Mouse (Mus musculus) testis, adult 2 months (tissue): ENCODE measurements around the gene Prdm5. TPM values are rescaled to one million over a fixed set of nuclear protein-coding genes. Genes with fewer than 3 reads are reported as not detected.

Source experiments
- H3K27ac ChIP-seq: fragments of 200-500 bp; 2 replicates; pipeline ENCODE4 v1.5.1; 2012; ENCODE audit warnings: low read depth, low read length; ENCODE audit not compliant: control insufficient read depth, insufficient read depth
- H3K27me3 ChIP-seq: fragments of 200-500 bp; 2 replicates; pipeline ENCODE4 v1.6.1; 2012; ENCODE audit warnings: mild to moderate bottlenecking, low read length, moderate library complexity; ENCODE audit not compliant: control insufficient read depth, insufficient read depth
- H3K36me3 ChIP-seq: fragments of 200-500 bp; 2 replicates; pipeline ENCODE4 v1.6.1; 2012; ENCODE audit warnings: mild to moderate bottlenecking, low read length; ENCODE audit not compliant: control insufficient read depth, insufficient read depth
- H3K4me1 ChIP-seq: fragments of 200-500 bp; 2 replicates; pipeline ENCODE4 v1.6.1; 2012; ENCODE audit warnings: low read length; ENCODE audit not compliant: control insufficient read depth, insufficient read depth
- H3K4me3 ChIP-seq: fragments of 200-500 bp; 2 replicates; pipeline ENCODE4 v1.5.1; 2012; ENCODE audit warnings: low read depth, mild to moderate bottlenecking, low read length, moderate library complexity, mixed read lengths; ENCODE audit not compliant: control insufficient read depth
- CTCF ChIP-seq: fragments of 200-500 bp; IDR thresholded peaks from 2 replicates; pipeline ENCODE4 v1.5.1; 2012; ENCODE audit warnings: low read depth, mild to moderate bottlenecking, inconsistent platforms, low read length, moderate library complexity; ENCODE audit not compliant: control insufficient read depth, insufficient read depth, insufficient replicate concordance
- POLR2A ChIP-seq: fragments of 200-500 bp; IDR thresholded peaks from 2 replicates; pipeline ENCODE4 v1.6.1; 2012; ENCODE audit warnings: low read depth, mild to moderate bottlenecking, inconsistent platforms, low read length, moderate library complexity; ENCODE audit not compliant: control insufficient read depth
- polyA plus RNA-seq: library from polyadenylated mRNA; depleted of rRNA; stranded (reverse); fragments of >200 nt; gene quantifications from 2 replicates; pipeline ENCODE4 v1.2.3, GENCODE M21; 2012

Prdm5 gene
- polyA plus RNA-seq, 1 experiment: 1.4 TPM

GRCm38 (mm10) chr6:65792923-65793322, 14.1 kb downstream of the Prdm5 start:
- Histone ChIP-seq H3K4me1 (no peaks in the 10 kb centered on the region), H3K27ac (no peak overlapping the region), H3K4me3 (no peak overlapping the region), H3K36me3 (no peaks in the 10 kb centered on the region), H3K27me3 (no peaks in the 10 kb centered on the region)
- TF ChIP-seq CTCF: no peak
- TF ChIP-seq POLR2A: no peak

- no peak overlapping the region for H3K4me3 ChIP-seq
- no peaks in the 10 kb centered on the region for H3K4me1 ChIP-seq
- no peak overlapping the region for H3K27ac ChIP-seq
- H3K27me3 ChIP-seq: no peaks in the 10 kb centered on the region
- TF ChIP-seq POLR2A: no peak
- TF ChIP-seq CTCF: no peak
- no peaks in the 10 kb centered on the region for H3K36me3 ChIP-seq
Observed at GRCm38 (mm10) chr6:65796552-65796951, 17.8 kb downstream of the Prdm5 start.

- Histone ChIP-seq H3K27ac (no peak overlapping the region), H3K4me1 (no peaks in the 10 kb centered on the region), H3K27me3 (no peaks in the 10 kb centered on the region), H3K36me3 (no peaks in the 10 kb centered on the region), H3K4me3 (no peak overlapping the region)
- TF ChIP-seq CTCF: no peak
- no peak for TF ChIP-seq POLR2A
Observed at GRCm38 (mm10) chr6:65797276-65797675, 18.5 kb downstream of the Prdm5 start.

GRCm38 (mm10) chr6:65798390-65798789, 19.6 kb downstream of the Prdm5 start:
- no peak overlapping the region for H3K4me3 ChIP-seq
- H3K36me3 ChIP-seq: no peaks in the 10 kb centered on the region
- TF ChIP-seq CTCF (no peak), POLR2A (no peak)
- H3K4me1 ChIP-seq: no peaks in the 10 kb centered on the region
- H3K27ac ChIP-seq: no peak overlapping the region
- no peaks in the 10 kb centered on the region for H3K27me3 ChIP-seq

- Histone ChIP-seq H3K27ac (no peak overlapping the region), H3K4me3 (no peak overlapping the region), H3K27me3 (no peaks in the 10 kb centered on the region), H3K4me1 (no peaks in the 10 kb centered on the region), H3K36me3 (no peaks in the 10 kb centered on the region)
- TF ChIP-seq CTCF (no peak), POLR2A (no peak)
Observed at GRCm38 (mm10) chr6:65811685-65812084, 32.9 kb downstream of the Prdm5 start.

GRCm38 (mm10) chr6:65818039-65818747, 39.4 kb downstream of the Prdm5 start:
- H3K36me3 ChIP-seq: no peaks in the 10 kb centered on the region
- H3K4me1 ChIP-seq: no peaks in the 10 kb centered on the region
- no peak overlapping the region for H3K27ac ChIP-seq
- H3K27me3 ChIP-seq: no peaks in the 10 kb centered on the region
- no peak for TF ChIP-seq POLR2A
- H3K4me3 ChIP-seq: no peak overlapping the region

- no peaks in the 10 kb centered on the region for H3K4me1 ChIP-seq
- H3K4me3 ChIP-seq: no peak overlapping the region
- no peak overlapping the region for H3K27ac ChIP-seq
- TF ChIP-seq POLR2A (no peak), CTCF (no peak)
- H3K36me3 ChIP-seq: no peaks in the 10 kb centered on the region
- no peaks in the 10 kb centered on the region for H3K27me3 ChIP-seq
Observed at GRCm38 (mm10) chr6:65828656-65829055, 49.9 kb downstream of the Prdm5 start.
